Mouse (Mus musculus): ENCODE measurements around the gene Itih2. TPM values are rescaled to one million over a fixed set of nuclear protein-coding genes. Genes with fewer than 3 reads are reported as not detected.

The Itih2 gene
- total RNA-seq (2021) = under 1 TPM; 0.21 to 0.84 TPM
- polyA plus RNA-seq (2012; rRNA removed) = 0.80 and 1.8 TPM in 2 replicates
- long read RNA-seq = 0 reads

GRCm38 (mm10) chr2:10131296-10131695 lies at the start of gene Itih2:
Gene Itih2 (minus strand): TSS chr2:10131396.
- intact Hi-C loops (cut with DNase I) = no loop called here
- Histone ChIP-seq H3K79me2 (replicated peaks; ENCODE audit: control insufficient read depth, insufficient read depth, low read length) (no peaks in the 10 kb centered on the region), H3K4me1 (ENCODE audit: control insufficient read depth, insufficient read depth, low read length) (no peaks in the 10 kb centered on the region), H3K27ac (no peak within 1 kb of the TSS), H3K9ac (ENCODE audit: low read depth, low read length) (no peak within 1 kb of the TSS), H3K4me3 (no peak within 1 kb of the TSS), H3K27me3 (ENCODE audit: control insufficient read depth, insufficient read depth, low read length) (no peaks in the 10 kb centered on the region), H3K36me3 (ENCODE audit: control insufficient read depth, insufficient read depth, low read length) (no peaks in the 10 kb centered on the region)
- no peak for TF ChIP-seq POLR2A (IDR thresholded peaks at IDR 0.05; ENCODE audit: insufficient read depth, low read depth, low read length)
- no peak for TF ChIP-seq CTCF (IDR thresholded peaks at IDR 0.05)
- TF ChIP-seq EP300 (IDR thresholded peaks at IDR 0.05; ENCODE audit: insufficient read depth, low read depth, low read length) = no peak
- DNase-seq = no peak
- 87% methylated on average over 4 of the region's 4 CpGs for WGBS

- no peaks in the 10 kb centered on the region for H3K36me3 ChIP-seq (ENCODE audit: control insufficient read depth, insufficient read depth, low read length)
- no peaks in the 10 kb centered on the region for H3K79me2 ChIP-seq (replicated peaks; ENCODE audit: control insufficient read depth, insufficient read depth, low read length)
- H3K4me3 ChIP-seq = no peak overlapping the region
- no peak overlapping the region for H3K9ac ChIP-seq (ENCODE audit: low read depth, low read length)
- no peak for DNase-seq
- H3K27me3 ChIP-seq (ENCODE audit: control insufficient read depth, insufficient read depth, low read length) = no peaks in the 10 kb centered on the region
- H3K4me1 ChIP-seq (ENCODE audit: control insufficient read depth, insufficient read depth, low read length) = no peaks in the 10 kb centered on the region
- H3K27ac ChIP-seq = no peak overlapping the region
- intact Hi-C loops (cut with DNase I) = no loop called here
- TF ChIP-seq EP300 (IDR thresholded peaks at IDR 0.05; ENCODE audit: insufficient read depth, low read depth, low read length) = no peak
- no peak for TF ChIP-seq CTCF (IDR thresholded peaks at IDR 0.05)
- no peak for TF ChIP-seq POLR2A (IDR thresholded peaks at IDR 0.05; ENCODE audit: insufficient read depth, low read depth, low read length)
- WGBS = 86% methylated on average over 16 of the region's 16 CpGs
Observed at GRCm38 (mm10) chr2:10169991-10170390, 38.8 kb upstream of the Itih2 start.

GRCm38 (mm10) chr2:10168016-10168415 lies 36.8 kb upstream of the Itih2 start:
- Histone ChIP-seq H3K27me3 (ENCODE audit: control insufficient read depth, insufficient read depth, low read length) (no peaks in the 10 kb centered on the region), H3K79me2 (replicated peaks; ENCODE audit: control insufficient read depth, insufficient read depth, low read length) (no peaks in the 10 kb centered on the region), H3K36me3 (ENCODE audit: control insufficient read depth, insufficient read depth, low read length) (no peaks in the 10 kb centered on the region), H3K27ac (no peak overlapping the region), H3K4me1 (ENCODE audit: control insufficient read depth, insufficient read depth, low read length) (no peaks in the 10 kb centered on the region), H3K9ac (ENCODE audit: low read depth, low read length) (no peak overlapping the region), H3K4me3 (no peak overlapping the region)
- intact Hi-C loops (cut with DNase I) = no loop called here
- TF ChIP-seq EP300 (IDR thresholded peaks at IDR 0.05; ENCODE audit: insufficient read depth, low read depth, low read length) (no peak), CTCF (IDR thresholded peaks at IDR 0.05) (no peak), POLR2A (IDR thresholded peaks at IDR 0.05; ENCODE audit: insufficient read depth, low read depth, low read length) (no peak)
- DNase-seq = peak in 1 of 2 experiments; percentile 28
- 40% methylated on average over 8 of the region's 8 CpGs for WGBS

- H3K79me2 ChIP-seq (replicated peaks; ENCODE audit: control insufficient read depth, insufficient read depth, low read length) = no peaks in the 10 kb centered on the region
- no peak overlapping the region for H3K9ac ChIP-seq (ENCODE audit: low read depth, low read length)
- DNase-seq = no peak
- H3K27ac ChIP-seq = no peak overlapping the region
- intact Hi-C loops (cut with DNase I) = no loop called here
- H3K4me1 ChIP-seq (ENCODE audit: control insufficient read depth, insufficient read depth, low read length) = no peaks in the 10 kb centered on the region
- TF ChIP-seq CTCF (IDR thresholded peaks at IDR 0.05) = no peak
- TF ChIP-seq EP300 (IDR thresholded peaks at IDR 0.05; ENCODE audit: insufficient read depth, low read depth, low read length) = no peak
- TF ChIP-seq POLR2A (IDR thresholded peaks at IDR 0.05; ENCODE audit: insufficient read depth, low read depth, low read length) = no peak
- 85% methylated on average over 11 of the region's 11 CpGs for WGBS
- no peak overlapping the region for H3K4me3 ChIP-seq
- no peaks in the 10 kb centered on the region for H3K27me3 ChIP-seq (ENCODE audit: control insufficient read depth, insufficient read depth, low read length)
- H3K36me3 ChIP-seq (ENCODE audit: control insufficient read depth, insufficient read depth, low read length) = no peaks in the 10 kb centered on the region
Observed at GRCm38 (mm10) chr2:10167283-10167682, 36.1 kb upstream of the Itih2 start.

- no peak for DNase-seq
- Histone ChIP-seq H3K27ac (no peak overlapping the region), H3K9ac (ENCODE audit: low read depth, low read length) (no peak overlapping the region), H3K27me3 (ENCODE audit: control insufficient read depth, insufficient read depth, low read length) (no peaks in the 10 kb centered on the region), H3K4me1 (ENCODE audit: control insufficient read depth, insufficient read depth, low read length) (no peaks in the 10 kb centered on the region), H3K79me2 (replicated peaks; ENCODE audit: control insufficient read depth, insufficient read depth, low read length) (no peaks in the 10 kb centered on the region), H3K4me3 (no peak overlapping the region), H3K36me3 (ENCODE audit: control insufficient read depth, insufficient read depth, low read length) (no peaks in the 10 kb centered on the region)
- TF ChIP-seq CTCF (IDR thresholded peaks at IDR 0.05) = no peak
- no peak for TF ChIP-seq POLR2A (IDR thresholded peaks at IDR 0.05; ENCODE audit: insufficient read depth, low read depth, low read length)
- TF ChIP-seq EP300 (IDR thresholded peaks at IDR 0.05; ENCODE audit: insufficient read depth, low read depth, low read length) = no peak
- WGBS = 29% methylated on average over 6 of the region's 6 CpGs
- intact Hi-C loops (cut with DNase I) = no loop called here
Observed at GRCm38 (mm10) chr2:10166635-10167034, 35.4 kb upstream of the Itih2 start.

- no peak overlapping the region for H3K27ac ChIP-seq
- no peak overlapping the region for H3K4me3 ChIP-seq
- WGBS = 70% methylated on average over 4 of the region's 4 CpGs
- TF ChIP-seq CTCF (IDR thresholded peaks at IDR 0.05) = no peak
- TF ChIP-seq POLR2A (IDR thresholded peaks at IDR 0.05; ENCODE audit: insufficient read depth, low read depth, low read length) = no peak
- no peak for TF ChIP-seq EP300 (IDR thresholded peaks at IDR 0.05; ENCODE audit: insufficient read depth, low read depth, low read length)
- H3K9ac ChIP-seq (ENCODE audit: low read depth, low read length) = no peak overlapping the region
- no peaks in the 10 kb centered on the region; the same call in 1 of the 2 replicates for H3K4me1 ChIP-seq (ENCODE audit: control insufficient read depth, insufficient read depth, low read length)
- intact Hi-C loops (cut with DNase I) = no loop called here
- DNase-seq = no peak
- H3K27me3 ChIP-seq (ENCODE audit: control insufficient read depth, insufficient read depth, low read length) = no peaks in the 10 kb centered on the region
- no peaks in the 10 kb centered on the region for H3K36me3 ChIP-seq (ENCODE audit: control insufficient read depth, insufficient read depth, low read length)
- H3K79me2 ChIP-seq (replicated peaks; ENCODE audit: control insufficient read depth, insufficient read depth, low read length) = no peaks in the 10 kb centered on the region
Observed at GRCm38 (mm10) chr2:10162011-10162410, 30.8 kb upstream of the Itih2 start.

All from heart, adult 2 months (tissue).